Mouse (Mus musculus): ENCODE results near the gene Rpl5.

GRCm38 (mm10) chr5:107863971-107864370, 36.3 kb upstream of the Rpl5 start:
- TF ChIP-seq POLR2A (IDR thresholded peaks at IDR 0.05; ENCODE audit: low read depth, low read length) = no peak
- no peak for TF ChIP-seq CTCF (IDR thresholded peaks at IDR 0.05; ENCODE audit: extremely low read depth, insufficient read length, insufficient replicate concordance, low read depth, low read length)

Data from small intestine, adult 2 months (tissue).